Mouse (Mus musculus): ENCODE measurements around the gene Tuba8.

The Tuba8 gene

DNA sequence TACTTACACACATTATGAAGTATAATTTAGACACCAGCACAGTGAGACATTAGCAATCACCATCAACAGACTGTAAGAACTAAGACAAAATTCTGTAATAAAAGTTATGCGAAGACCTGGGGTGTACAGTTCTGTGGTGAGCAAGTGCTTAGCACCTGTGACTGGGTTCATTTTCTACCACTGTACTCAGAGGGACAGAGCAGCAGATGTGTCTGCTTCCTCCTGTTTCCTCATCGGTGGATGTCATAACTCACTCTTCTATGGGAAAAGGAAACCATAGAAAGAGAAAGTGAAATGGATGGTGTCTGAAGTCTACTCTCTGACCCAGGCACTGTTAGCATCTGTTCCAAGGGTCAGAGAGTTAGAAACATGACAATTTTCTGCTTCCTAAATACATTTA lies 16.2 kb downstream of the Tuba8 start:
- no peak for DNase-seq (ENCODE audit: low spot score in 2 of 2)

GRCm38 (mm10) chr6:121228421-121228820 lies 17.9 kb downstream of the Tuba8 start:
- no peak for DNase-seq (ENCODE audit: low spot score in 2 of 2)

DNA sequence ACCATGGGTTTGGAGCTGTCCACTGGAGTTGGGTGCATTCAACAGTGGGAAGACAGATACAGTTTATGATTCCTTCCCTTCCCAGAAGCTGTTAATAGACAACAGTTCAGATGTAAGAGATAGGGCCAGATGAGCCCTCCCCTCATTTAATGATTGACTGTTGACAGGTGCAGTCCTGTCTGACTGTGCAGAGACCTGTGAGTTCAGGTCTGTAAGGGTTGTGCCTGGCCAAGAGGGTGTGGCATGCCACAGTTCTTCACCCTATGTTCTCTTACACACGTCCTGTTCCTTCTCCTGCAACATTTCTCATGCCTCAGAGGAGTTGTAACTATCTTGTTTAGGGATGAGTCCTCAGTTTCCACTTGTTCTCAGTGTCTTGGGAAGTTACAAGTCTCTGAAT lies 22.2 kb downstream of the Tuba8 start:
- DNase-seq (ENCODE audit: low spot score in 2 of 2) = no peak

- no peak for DNase-seq (ENCODE audit: low spot score in 2 of 2)
Measured at GRCm38 (mm10) chr6:121236386-121236785, 25.9 kb downstream of the Tuba8 start.

DNA sequence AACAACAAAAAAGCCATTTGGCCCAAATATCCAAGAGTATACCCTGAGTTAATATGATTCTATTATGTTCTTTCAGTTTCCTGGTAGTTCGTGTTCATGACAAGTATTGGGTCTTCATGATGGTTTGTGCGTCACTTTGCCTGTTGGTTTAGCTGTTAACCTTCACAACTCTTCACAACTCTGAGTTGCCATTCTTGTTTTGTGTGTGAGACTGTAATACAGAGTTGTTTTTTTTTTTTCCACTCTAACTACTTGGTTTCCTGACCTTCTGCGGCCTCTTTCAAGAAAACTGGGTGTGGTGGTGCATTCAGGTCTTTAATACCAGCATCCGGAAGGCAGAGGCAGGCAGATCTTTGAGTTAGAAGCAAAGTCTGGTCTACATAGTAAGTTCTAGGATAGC lies 27.7 kb downstream of the Tuba8 start:
- DNase-seq (ENCODE audit: low spot score in 2 of 2) = no peak

DNA sequence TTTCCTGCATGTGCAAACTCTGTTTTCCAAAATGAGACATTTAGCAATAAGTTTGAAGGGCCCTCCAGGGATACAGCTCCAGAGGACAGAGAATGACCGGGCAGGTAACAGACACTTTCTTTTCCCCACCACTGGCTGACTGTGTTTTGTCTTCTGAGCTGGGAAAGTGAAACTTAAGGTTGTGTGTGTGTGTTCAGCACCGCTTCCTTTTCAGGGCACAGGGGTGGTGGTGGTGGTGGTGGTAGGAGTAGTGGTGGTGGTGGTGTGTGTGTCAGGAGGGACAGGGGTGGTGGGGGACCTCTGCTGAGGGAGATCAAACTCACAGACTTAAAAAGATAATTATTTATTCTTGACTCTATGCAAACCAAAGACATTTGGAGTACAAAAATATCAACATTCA lies 31.3 kb downstream of the Tuba8 start:
- DNase-seq (ENCODE audit: low spot score in 2 of 2) = no peak

DNA sequence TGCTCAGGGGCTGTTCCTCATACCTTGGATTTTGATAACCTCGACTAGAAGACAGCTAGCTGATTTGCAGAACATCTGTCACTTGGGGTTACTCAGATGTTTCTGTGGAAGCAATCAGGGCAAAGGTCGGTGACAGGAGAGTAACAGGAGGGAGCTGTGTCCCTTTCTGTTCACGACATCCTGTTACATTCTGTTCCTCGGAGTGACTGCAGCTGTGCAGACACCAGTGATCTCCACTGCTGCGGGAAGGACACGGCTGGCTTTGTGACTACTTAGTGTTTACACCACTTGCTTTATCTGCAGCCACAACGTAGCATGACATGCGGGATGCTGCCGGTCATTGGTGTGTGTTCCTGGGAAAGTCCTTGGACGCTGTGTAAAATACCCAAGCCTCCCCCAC lies 32.7 kb downstream of the Tuba8 start:
- DNase-seq (ENCODE audit: low spot score in 2 of 2) = no peak

- peak; percentile 41 to 54 for DNase-seq (ENCODE audit: low spot score in 2 of 2)
Measured at GRCm38 (mm10) chr6:121245127-121246036, 34.9 kb downstream of the Tuba8 start, which contains the start of gene Usp18. Gene Usp18, plus strand, starts transcription at chr6:121245906.

- DNase-seq (ENCODE audit: low spot score in 2 of 2) = no peak
Measured at GRCm38 (mm10) chr6:121246037-121246361, 35.5 kb downstream of the Tuba8 start.

DNA sequence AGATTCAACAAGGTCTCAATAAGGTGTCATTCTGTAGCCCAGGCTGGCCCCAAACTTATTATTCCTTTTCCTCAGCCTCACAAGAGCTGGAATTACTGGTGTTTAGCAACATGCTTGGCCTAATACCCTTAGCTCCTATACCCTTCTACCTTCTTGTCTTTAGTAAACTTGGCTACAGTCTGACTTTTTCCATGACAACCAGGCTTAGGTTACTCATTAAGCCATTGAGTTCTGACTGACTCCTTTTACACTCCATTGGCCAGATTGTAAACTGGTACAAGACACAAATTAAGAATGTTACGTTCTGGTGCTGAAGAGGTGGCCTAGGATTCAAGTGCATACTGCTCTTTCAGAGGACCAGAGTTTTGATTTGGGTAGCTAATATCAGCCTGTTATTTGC lies 39.9 kb downstream of the Tuba8 start:
- no peak for DNase-seq (ENCODE audit: low spot score in 2 of 2)

DNA sequence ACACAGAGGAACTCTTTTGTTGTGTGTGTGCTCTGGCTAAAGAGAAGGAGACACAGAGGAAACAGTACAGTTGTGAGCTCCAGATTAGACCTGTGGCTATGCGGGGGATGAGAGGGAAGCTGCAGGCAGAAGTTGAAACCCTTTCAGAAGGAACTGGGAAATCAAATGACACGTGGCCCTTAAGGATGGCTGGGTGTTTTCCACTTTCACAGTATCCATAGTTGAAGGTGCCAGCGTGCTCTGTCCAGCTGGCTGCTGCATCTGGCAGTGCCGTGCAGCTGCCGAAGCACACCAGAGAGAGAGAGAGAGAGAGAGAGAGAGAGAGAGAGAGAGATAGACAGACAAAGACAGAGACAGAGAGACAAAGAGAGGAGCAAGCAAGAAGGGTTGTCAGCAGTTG lies 40.8 kb downstream of the Tuba8 start:
- DNase-seq (ENCODE audit: low spot score in 2 of 2) = no peak

GRCm38 (mm10) chr6:121260548-121260947 lies 50.1 kb downstream of the Tuba8 start:
- DNase-seq (ENCODE audit: low spot score in 2 of 2) = peak; percentile 56 to 79

- DNase-seq (ENCODE audit: low spot score in 2 of 2) = no peak
Measured at GRCm38 (mm10) chr6:121261233-121261632, 50.7 kb downstream of the Tuba8 start.

DNA sequence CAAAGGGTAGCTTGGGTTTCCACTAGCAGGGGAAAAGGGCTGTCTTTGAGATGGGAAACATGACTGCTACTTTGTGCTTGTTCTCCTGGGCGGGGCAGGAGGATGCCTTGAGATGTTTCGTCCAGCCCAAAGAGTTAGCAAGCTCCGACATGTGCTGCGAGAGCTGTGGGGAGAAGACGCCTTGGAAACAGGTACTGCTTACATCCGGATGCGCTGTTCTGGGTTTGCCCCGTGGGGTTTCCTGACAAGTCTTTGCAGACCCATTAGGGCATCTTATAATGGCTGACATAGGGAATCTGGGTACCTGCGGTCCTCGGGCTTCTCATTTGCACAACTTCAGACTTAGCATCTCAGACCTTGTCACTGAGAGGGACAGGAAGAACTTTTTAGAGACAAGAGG lies 51.5 kb downstream of the Tuba8 start:
- DNase-seq (ENCODE audit: low spot score in 2 of 2) = no peak

- no peak for DNase-seq (ENCODE audit: low spot score in 2 of 2)
Measured at GRCm38 (mm10) chr6:121262496-121262895, 52.0 kb downstream of the Tuba8 start.

DNA sequence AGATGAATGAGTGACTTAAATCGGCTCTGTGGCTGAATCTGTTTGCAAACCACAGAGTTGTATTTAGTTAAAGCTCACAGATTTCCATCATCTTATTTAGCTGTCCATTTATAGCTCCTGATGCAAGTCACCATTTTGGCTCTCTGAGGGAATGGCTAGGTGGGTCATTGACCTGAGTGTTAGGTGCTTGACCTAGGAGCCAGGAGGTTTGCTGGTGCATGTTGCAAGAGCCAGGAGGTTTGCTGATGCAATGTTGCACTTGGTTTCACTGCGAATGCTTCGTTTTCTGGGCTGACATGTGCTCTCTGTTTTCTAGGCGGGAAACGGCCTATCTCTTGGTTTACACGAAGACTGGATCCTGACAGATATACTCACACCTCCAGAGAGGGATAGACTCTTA lies 59.7 kb downstream of the Tuba8 start:
- DNase-seq (ENCODE audit: low spot score in 2 of 2) = no peak

DNA sequence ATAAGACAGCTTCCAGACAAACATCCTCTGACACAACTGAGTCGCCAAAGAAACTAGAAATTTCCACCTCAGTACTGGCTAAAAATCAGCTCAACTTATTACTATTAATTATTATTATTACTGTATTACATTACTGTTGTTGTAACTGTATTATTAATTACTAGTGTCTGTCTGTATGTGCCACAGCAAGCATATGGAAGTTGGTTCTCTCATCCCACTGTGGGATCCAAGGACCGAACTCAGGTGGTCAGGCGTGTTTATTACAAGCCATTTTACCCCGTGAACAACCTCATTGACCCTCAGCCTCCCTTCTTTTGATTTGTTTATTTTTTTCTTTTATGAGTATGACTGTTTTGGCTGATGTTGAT lies 61.2 kb downstream of the Tuba8 start:
- no peak for DNase-seq (ENCODE audit: low spot score in 2 of 2)

DNA sequence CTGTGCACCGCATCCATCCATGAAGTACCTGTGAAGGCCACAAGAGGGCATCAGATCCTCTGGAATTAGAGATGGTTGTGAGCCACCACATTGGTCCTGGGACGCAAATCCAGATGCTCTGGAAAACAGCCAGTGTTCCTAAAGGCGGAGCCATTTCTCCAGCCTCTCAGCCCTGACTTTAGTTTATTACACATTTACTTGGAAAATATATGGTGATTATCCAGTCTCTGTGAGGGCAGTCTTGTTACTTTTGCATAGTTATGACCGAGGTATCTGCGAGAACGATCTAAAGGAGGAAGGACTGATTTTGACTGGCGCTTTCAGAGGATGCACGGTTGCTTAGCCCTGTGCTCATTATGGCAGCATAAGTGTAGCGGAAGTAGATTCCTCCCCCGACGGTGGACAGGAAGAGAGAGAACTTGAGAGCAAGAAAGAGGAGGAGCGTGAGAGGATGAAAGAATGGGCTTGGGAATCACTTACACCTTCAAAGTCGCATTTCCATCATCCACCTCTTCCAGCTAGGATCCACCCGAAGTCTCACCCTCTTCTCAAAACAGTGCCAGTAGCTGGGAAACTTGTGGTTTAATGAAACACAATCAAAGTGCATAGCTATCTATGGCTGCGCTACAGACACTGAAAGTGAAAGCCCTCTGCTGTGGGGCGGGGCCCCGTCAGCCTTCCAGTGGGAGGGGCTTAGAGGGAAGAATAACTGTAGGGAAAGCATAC lies 61.7 kb downstream of the Tuba8 start:
- DNase-seq (ENCODE audit: low spot score in 2 of 2) = peak; percentile 74 to 75

DNA sequence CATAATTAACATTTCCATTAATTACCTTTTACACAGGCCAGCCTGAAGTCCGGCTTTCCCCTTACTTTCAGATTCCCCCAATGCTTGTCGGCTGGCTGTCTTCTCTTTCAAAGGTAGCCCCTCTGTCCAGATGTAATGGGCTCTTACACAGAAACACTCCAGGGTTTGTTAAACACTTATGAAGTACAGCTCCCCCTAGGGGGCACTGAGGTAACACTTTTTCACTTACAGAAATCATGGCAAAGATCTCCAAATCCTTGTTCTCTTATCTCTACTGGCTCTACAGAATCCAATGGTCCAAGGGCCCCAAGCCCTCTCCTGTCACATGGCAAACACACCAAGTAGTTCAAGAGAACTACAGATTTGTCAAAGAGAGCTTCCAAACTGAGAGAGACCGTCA lies 63.9 kb downstream of the Tuba8 start:
- DNase-seq (ENCODE audit: low spot score in 2 of 2) = no peak

Measured in frontal cortex, postnatal 25 days (tissue).